Mouse (Mus musculus): ENCODE results near the gene Eif4a1.

DNA sequence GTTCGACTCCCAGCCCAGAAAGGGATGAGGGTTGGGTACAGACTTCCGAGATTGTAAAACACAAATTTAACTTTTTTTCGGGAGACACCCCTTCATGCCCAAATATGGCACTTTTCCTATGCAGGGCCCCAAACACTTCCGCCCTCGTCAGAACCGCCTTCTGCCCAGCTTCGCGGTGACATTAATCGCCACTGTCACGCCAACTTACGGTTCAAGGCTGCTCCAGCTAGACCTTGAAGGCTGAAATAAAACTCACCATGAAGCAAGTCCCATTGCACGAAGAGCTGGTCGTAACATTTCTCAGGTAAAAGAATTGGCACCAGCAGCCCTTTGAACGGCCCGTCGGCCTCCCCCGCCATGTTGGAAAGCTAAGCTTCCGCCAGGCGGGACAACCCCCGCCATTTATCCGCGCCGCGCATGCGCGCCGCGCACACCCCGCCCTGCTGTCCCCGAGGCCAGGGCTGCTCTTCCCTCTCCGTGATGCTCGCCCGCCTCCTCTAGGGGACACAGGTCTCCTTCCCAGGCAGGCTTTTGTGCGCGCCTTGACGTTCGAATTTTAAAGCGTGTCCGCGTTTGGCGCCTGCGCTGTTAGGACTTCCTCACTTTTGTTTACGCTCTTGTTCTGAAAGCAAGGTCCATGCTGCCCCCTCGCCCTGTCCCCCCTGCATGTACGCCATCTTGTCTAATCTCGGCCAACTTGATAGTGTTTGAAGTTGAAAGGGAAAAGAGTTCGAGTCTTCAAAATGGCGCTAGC lies 9.8 kb downstream of the Eif4a1 start, which contains the start of gene Mpdu1:
- peak; percentile 37; the same call in 1 of the 2 replicates for TF ChIP-seq CTCF (IDR thresholded peaks at IDR 0.05; ENCODE audit: control insufficient read depth, insufficient read depth, low read length)
- TF ChIP-seq POLR2A (IDR thresholded peaks at IDR 0.05; ENCODE audit: borderline replicate concordance, control insufficient read depth, low read depth, low read length), result peak; percentile 92

Data from bone marrow, adult 2 months (tissue).